Mouse (Mus musculus) liver, embryonic 14.5 days (tissue): ENCODE results near the gene Rab25.

Source experiments
- CTCF ChIP-seq: IDR thresholded peaks from 2 replicates; pipeline ENCODE4 v1.5.1; 2016; ENCODE audit warnings: antibody characterized with exemption, low read depth, control low read depth
- EP300 ChIP-seq: IDR thresholded peaks from 2 replicates; pipeline ENCODE4 v1.6.1; 2016; ENCODE audit warnings: antibody characterized with exemption, low read depth

- TF ChIP-seq CTCF (no peak), EP300 (no peak)
These were observed 8.5 kb upstream of the Rab25 start for GRCm38 (mm10) chr3:88556616-88557015.
